ENCODE assay signal across 9 mouse cellular contexts in genomic region chr8:70593173-70593572, GRCm38 (mm10). TPM values are rescaled to one million over a fixed set of nuclear protein-coding genes. Genes with fewer than 3 reads are reported as not detected.
A peak's percentile ranks its signal among the peaks of the same experiment; 100 is the strongest.
DNase-seq lines count a peak whose midpoint lies in the region; ATAC-seq and TF ChIP-seq lines count a peak whose summit lies in the region.
"Had no signal": no experiment of that assay in that cellular context is flagged by ENCODE, and none has a peak within 500 bp of the region (broad histone marks: within the 10 kb centered on the region; RNA-seq: fewer than 3 reads in every experiment).

No protein-coding gene starts in this region.

- WGBS in heart, adult 2 months = 69% methylated on average over 8 of the region's 8 CpGs
- WGBS in embryonic facial prominence, embryonic 13.5 days = 52% methylated on average over 8 of the region's 8 CpGs
- 50% methylated on average over 8 of the region's 8 CpGs for WGBS in midbrain, embryonic 11.5 days

- H3K27me3 ChIP-seq in heart, adult 2 months (ENCODE audit: control insufficient read depth, insufficient read depth, low read length) = no peaks in the 10 kb centered on the region
- H3K27me3 ChIP-seq in embryonic facial prominence, embryonic 13.5 days = peaks cover 6% of the 10 kb centered on the region; the same call in 1 of the 2 replicates
- peaks cover 6% of the 10 kb centered on the region; the same call in 1 of the 2 replicates for H3K27me3 ChIP-seq in midbrain, embryonic 11.5 days (ENCODE audit: control insufficient read depth, insufficient read depth, low read length)
- H3K27me3 ChIP-seq: CH12.LX had no signal

- peak overlapping the region; percentile 67 for H3K27ac ChIP-seq in heart, adult 2 months
- peak overlapping the region; percentile 87 for H3K27ac ChIP-seq in embryonic facial prominence, embryonic 13.5 days
- H3K27ac ChIP-seq in midbrain, embryonic 11.5 days (ENCODE audit: low read depth, low read length) = no peak overlapping the region

- ATAC-seq in embryonic facial prominence, embryonic 13.5 days (ENCODE audit: insufficient number of reproducible peaks, insufficient read depth, low FRiP score, low TSS enrichment, low read depth) = no peak
- no peak for ATAC-seq in midbrain, embryonic 11.5 days (ENCODE audit: low FRiP score)
- no peak for ATAC-seq in granulocyte monocyte progenitor cell, adult 5-6 weeks (replicated peaks; ENCODE audit: poor library complexity, severe bottlenecking)

- DNase-seq in heart, adult 2 months = peak; percentile 41 to 50
- no peak for DNase-seq in heart, adult 9 months (ENCODE audit: low spot score in 2 of 2)
- DNase-seq in kidney, postnatal 10 days = peak; percentile 69
- DNase-seq in midbrain, embryonic 11.5 days (ENCODE audit: low spot score, missing footprints) = peak; percentile 83
- no peak for DNase-seq in embryo, embryonic 10 days (ENCODE audit: low spot score)
- DNase-seq in MN1 (ENCODE audit: low spot score) = no peak

- peak overlapping the region; percentile 97 for H3K4me2 ChIP-seq in embryonic facial prominence, embryonic 13.5 days
- H3K4me2 ChIP-seq in midbrain, embryonic 11.5 days = no peak overlapping the region

- no peaks in the 10 kb centered on the region for H3K4me1 ChIP-seq in heart, adult 2 months (ENCODE audit: control insufficient read depth, insufficient read depth, low read length)
- peaks cover 43% of the 10 kb centered on the region for H3K4me1 ChIP-seq in embryonic facial prominence, embryonic 13.5 days
- H3K4me1 ChIP-seq in midbrain, embryonic 11.5 days (ENCODE audit: control insufficient read depth, insufficient read depth, low read length) = peaks cover 19% of the 10 kb centered on the region

- H3K9ac ChIP-seq in heart, adult 2 months (ENCODE audit: low read depth, low read length) = no peak overlapping the region
- H3K9ac ChIP-seq in embryonic facial prominence, embryonic 13.5 days = peak overlapping the region; percentile 82
- H3K9ac ChIP-seq in midbrain, embryonic 11.5 days (ENCODE audit: low read length) = peak overlapping the region; percentile 25; the same call in 1 of the 2 replicates

- H3K36me3 ChIP-seq in heart, adult 2 months (ENCODE audit: control insufficient read depth, insufficient read depth, low read length) = no peaks in the 10 kb centered on the region
- peaks cover 60% of the 10 kb centered on the region for H3K36me3 ChIP-seq in embryonic facial prominence, embryonic 13.5 days
- 0 out of 2 replicates have a peak, but pooled peaks cover 3% of the 10 kb centered on the region for H3K36me3 ChIP-seq in midbrain, embryonic 11.5 days (ENCODE audit: control insufficient read depth, insufficient read depth, low read length)

- H3K79me2 ChIP-seq in heart, adult 2 months (replicated peaks; ENCODE audit: control insufficient read depth, insufficient read depth, low read length) = no peaks in the 10 kb centered on the region

- no peak overlapping the region for H3K4me3 ChIP-seq in heart, adult 2 months
- H3K4me3 ChIP-seq in embryonic facial prominence, embryonic 13.5 days = peak overlapping the region; percentile 69
- H3K4me3 ChIP-seq in midbrain, embryonic 11.5 days (ENCODE audit: low read depth, low read length) = no peak overlapping the region

- TF ChIP-seq EP300 in heart, adult 2 months (IDR thresholded peaks at IDR 0.05; ENCODE audit: insufficient read depth, low read depth, low read length) = 0 out of 2 replicates have a peak, but pooled peaks have one; percentile 16

- no peaks in the 10 kb centered on the region for H3K9me3 ChIP-seq in embryonic facial prominence, embryonic 13.5 days
- H3K9me3 ChIP-seq in midbrain, embryonic 11.5 days (ENCODE audit: control insufficient read depth, low read length) = no peaks in the 10 kb centered on the region

- intact Hi-C loops in heart, adult 2 months (cut with DNase I) = loop anchor here (10.0 kb wide), 1 partner anchor 48 kb away; no protein-coding TSS in a partner anchor

- TF ChIP-seq CTCF in heart, adult 2 months (IDR thresholded peaks at IDR 0.05) = no peak

- TF ChIP-seq POLR2A in heart, adult 2 months (IDR thresholded peaks at IDR 0.05; ENCODE audit: insufficient read depth, low read depth, low read length) = 0 out of 2 replicates have a peak, but pooled peaks have one; percentile 21

RNA-seq across cellular contexts. Expression of gene Isyna1, which starts 1.0 kb away (rescaled TPM):
- total RNA-seq in heart, adult 2 months (2021) = 10 to 100 TPM; 26.7 to 28.3 TPM
- 40.3 and 41.6 TPM in 2 replicates for polyA plus RNA-seq in heart, adult 2 months (2012; rRNA removed)
- 153 and 166 TPM in 2 replicates for polyA plus RNA-seq in embryonic facial prominence, embryonic 13.5 days (2015; fragmentation: Nextera tagmentation; extraction: Ambion mirVana)
- polyA plus RNA-seq in midbrain, embryonic 11.5 days (2014; fragmentation: Nextera tagmentation; extraction: Ambion mirVana) = 46.1 and 56.0 TPM in 2 replicates
- total RNA-seq in granulocyte monocyte progenitor cell, adult 5-6 weeks (2014; fragmentation: Nextera tagmentation) = 30.8 and 66.6 TPM in 2 replicates
- total RNA-seq in granulocyte monocyte progenitor cell, adult 5-6 weeks (2017) = 35.2 and 38.6 TPM in 2 replicates

RNA-seq across cellular contexts. Expression of gene Ssbp4, which starts 15.5 kb away (rescaled TPM):
- total RNA-seq in heart, adult 2 months (2021) = 10 to 100 TPM; 34.6 to 35.8 TPM
- polyA plus RNA-seq in heart, adult 2 months (2012; rRNA removed) = 45.6 and 72.8 TPM in 2 replicates
- polyA plus RNA-seq in embryonic facial prominence, embryonic 13.5 days (2015; fragmentation: Nextera tagmentation; extraction: Ambion mirVana) = 100 and 107 TPM in 2 replicates
- 87.8 and 96.9 TPM in 2 replicates for polyA plus RNA-seq in midbrain, embryonic 11.5 days (2014; fragmentation: Nextera tagmentation; extraction: Ambion mirVana)
- total RNA-seq in granulocyte monocyte progenitor cell, adult 5-6 weeks (2014; fragmentation: Nextera tagmentation) = 53.8 and 75.4 TPM in 2 replicates
- 35.2 and 87.9 TPM in 2 replicates for total RNA-seq in granulocyte monocyte progenitor cell, adult 5-6 weeks (2017)

RNA-seq across cellular contexts. Expression of gene Lrrc25, which starts 22.8 kb away (rescaled TPM):
- 1 to 10 TPM; 1.6 to 1.8 TPM for total RNA-seq in heart, adult 2 months (2021)
- 3.6 and 4.5 TPM in 2 replicates for polyA plus RNA-seq in heart, adult 2 months (2012; rRNA removed)
- 1.9 TPM in 2 replicates for polyA plus RNA-seq in embryonic facial prominence, embryonic 13.5 days (2015; fragmentation: Nextera tagmentation; extraction: Ambion mirVana)
- 1.2 and 1.3 TPM in 2 replicates for polyA plus RNA-seq in midbrain, embryonic 11.5 days (2014; fragmentation: Nextera tagmentation; extraction: Ambion mirVana)
- 2.9 and 5.2 TPM in 2 replicates for total RNA-seq in granulocyte monocyte progenitor cell, adult 5-6 weeks (2014; fragmentation: Nextera tagmentation)
- 1.1 and 3.1 TPM in 2 replicates for total RNA-seq in granulocyte monocyte progenitor cell, adult 5-6 weeks (2017)

RNA-seq across cellular contexts. Expression of gene Gdf15, which starts 39.1 kb away (rescaled TPM):
- total RNA-seq in heart, adult 2 months (2021) = 1 to 10 TPM; 1.1 to 2.0 TPM
- polyA plus RNA-seq in heart, adult 2 months (2012; rRNA removed) = 0.38 and 3.8 TPM in 2 replicates
- 0.14 and 0.22 TPM in 2 replicates for polyA plus RNA-seq in embryonic facial prominence, embryonic 13.5 days (2015; fragmentation: Nextera tagmentation; extraction: Ambion mirVana)
- polyA plus RNA-seq in midbrain, embryonic 11.5 days (2014; fragmentation: Nextera tagmentation; extraction: Ambion mirVana) = 0.10 and 0.11 TPM in 2 replicates
- total RNA-seq in granulocyte monocyte progenitor cell, adult 5-6 weeks (2014; fragmentation: Nextera tagmentation) = not detected in 2 replicates
- total RNA-seq in granulocyte monocyte progenitor cell, adult 5-6 weeks (2017) = 0.67 TPM in 1 of 2 replicates, not detected in the other

RNA-seq across cellular contexts. Expression of gene Ell, which starts 53.9 kb away (rescaled TPM):
- total RNA-seq in heart, adult 2 months (2021) = 10 to 100 TPM in 1 of 2 experiments, 1 to 10 TPM in 1; 9.6 to 12.0 TPM
- 12.7 and 13.8 TPM in 2 replicates for polyA plus RNA-seq in heart, adult 2 months (2012; rRNA removed)
- polyA plus RNA-seq in embryonic facial prominence, embryonic 13.5 days (2015; fragmentation: Nextera tagmentation; extraction: Ambion mirVana) = 20.6 and 21.3 TPM in 2 replicates
- 13.0 TPM in 2 replicates for polyA plus RNA-seq in midbrain, embryonic 11.5 days (2014; fragmentation: Nextera tagmentation; extraction: Ambion mirVana)
- total RNA-seq in granulocyte monocyte progenitor cell, adult 5-6 weeks (2014; fragmentation: Nextera tagmentation) = 11.7 and 13.6 TPM in 2 replicates
- 5.5 and 5.7 TPM in 2 replicates for total RNA-seq in granulocyte monocyte progenitor cell, adult 5-6 weeks (2017)

Comparison
In these comparisons a context has a peak if more than half of its experiments do, and no peak if none do; other contexts are left out.
1. DNase-seq: peak in heart, adult 2 months (2 of 2), kidney, postnatal 10 days (single experiment) and midbrain, embryonic 11.5 days (single experiment); none in heart, adult 9 months (0 of 2), embryo, embryonic 10 days (single experiment) and MN1 (single experiment).